Mouse (Mus musculus): ENCODE measurements around the gene Cyb5r3.
A peak's percentile ranks its signal among the peaks of the same experiment; 100 is the strongest.
"Not testable (repeated sequence)": the region's sequence is repeated elsewhere in the genome, so short reads cannot be mapped to it uniquely, and the experiment has no call there.

Gene Cyb5r3

DNA sequence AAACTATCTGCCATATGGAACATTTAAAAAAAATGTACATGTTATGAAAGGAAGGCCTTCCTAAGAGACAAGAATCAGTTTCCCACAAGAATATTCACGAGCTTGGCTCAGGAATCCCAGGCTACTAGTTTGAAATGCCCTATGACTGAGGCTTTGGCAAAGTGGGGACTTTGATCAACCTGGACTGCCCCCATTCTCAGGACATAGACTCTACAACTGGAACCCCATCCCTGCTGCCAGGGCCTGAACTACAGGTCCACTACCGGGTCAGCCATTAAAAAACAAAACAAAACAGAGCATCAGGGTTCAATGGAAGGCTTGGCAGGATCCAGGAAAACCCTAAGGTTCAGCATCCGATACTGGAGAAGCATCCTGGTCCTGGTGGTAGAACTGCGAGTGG is 21.7 kb downstream of the Cyb5r3 start:
- DNase-seq (ENCODE audit: low read depth, low spot score), result no peak

DNA sequence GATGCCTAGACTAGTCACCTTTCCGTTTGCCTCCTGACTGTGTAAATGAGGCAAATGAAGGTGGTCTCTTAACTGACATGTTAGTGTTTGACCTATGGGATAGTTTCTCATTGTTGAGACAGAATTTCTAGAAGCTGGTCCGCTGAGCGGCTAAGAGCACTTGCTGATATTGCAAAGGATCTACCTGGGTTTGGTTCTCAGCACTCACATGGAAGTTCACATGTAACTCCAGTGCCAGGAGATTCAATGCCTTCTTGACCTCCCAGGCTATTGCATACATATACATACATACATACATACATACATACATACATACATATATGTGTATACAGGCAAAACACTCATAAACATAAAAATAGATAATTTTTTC is 22.3 kb downstream of the Cyb5r3 start:
- no peak for DNase-seq (ENCODE audit: low read depth, low spot score)

DNA sequence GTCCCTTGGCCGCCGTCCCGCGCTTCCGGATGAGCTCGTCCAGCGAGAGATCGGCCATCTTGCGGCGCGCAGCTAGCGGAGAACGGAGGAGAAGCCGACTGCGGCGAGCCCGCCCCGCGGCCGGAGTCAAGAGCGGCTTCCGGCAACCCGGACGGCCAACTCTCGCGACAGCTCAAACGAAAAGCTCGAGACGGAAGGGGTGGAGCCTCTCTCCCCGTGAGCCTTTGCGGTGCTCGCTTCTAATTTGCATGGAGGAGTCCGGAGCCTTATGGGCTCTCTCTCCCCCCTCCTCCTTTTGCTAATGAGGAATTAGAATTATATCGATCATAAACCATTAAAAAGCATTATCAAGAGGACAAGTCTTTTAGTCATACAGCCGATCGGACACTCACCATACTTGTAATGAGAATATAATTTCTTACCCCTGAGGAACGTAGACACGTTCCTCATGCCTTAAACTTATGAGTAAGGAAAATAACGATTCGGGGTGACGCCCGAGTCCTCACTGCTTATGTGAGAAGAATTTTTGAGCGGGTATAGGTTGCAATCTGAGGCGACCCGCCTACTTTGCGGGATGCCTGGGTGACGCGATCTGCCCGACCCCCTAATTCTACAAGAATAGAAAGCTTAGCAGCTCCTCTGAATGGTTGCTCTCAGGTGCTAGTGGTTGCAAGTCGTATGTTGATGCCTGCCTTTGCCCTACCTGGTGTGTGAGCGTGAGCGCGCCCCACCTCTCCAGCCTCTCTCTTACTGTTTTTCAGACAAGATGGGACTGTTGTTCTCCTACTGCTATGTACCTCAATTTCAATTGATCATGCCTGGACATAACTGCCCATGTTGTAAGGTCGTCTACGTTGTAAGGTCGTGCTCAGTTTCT is 23.0 kb downstream of the Cyb5r3 start, which contains the start of gene Poldip3:
Gene Poldip3, minus strand, starts transcription at position 189 of the 877 bp plus-strand sequence.
- peak; percentile 99 for DNase-seq (ENCODE audit: low read depth, low spot score)

DNA sequence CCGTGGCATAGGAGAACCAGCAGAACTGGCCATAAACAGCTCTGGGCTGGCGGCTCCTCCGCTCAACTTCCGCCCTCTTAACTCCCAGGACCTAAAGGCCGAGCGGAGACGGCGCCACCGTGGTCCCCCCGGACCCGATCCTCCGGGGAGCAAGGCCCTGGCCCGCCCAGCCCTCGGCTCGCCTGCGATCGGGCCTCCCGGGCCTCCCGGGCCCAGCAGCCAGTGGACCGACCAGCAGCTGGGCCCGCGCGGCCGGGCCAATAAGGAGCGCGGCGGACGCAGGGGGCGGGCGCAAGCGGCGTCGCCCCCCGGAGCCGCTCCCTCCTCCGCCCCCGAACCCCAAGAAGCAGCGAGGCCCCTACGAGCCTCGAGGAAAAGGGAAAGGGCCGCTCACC is 23.6 kb downstream of the Cyb5r3 start:
- no peak for DNase-seq (ENCODE audit: low read depth, low spot score)

DNA sequence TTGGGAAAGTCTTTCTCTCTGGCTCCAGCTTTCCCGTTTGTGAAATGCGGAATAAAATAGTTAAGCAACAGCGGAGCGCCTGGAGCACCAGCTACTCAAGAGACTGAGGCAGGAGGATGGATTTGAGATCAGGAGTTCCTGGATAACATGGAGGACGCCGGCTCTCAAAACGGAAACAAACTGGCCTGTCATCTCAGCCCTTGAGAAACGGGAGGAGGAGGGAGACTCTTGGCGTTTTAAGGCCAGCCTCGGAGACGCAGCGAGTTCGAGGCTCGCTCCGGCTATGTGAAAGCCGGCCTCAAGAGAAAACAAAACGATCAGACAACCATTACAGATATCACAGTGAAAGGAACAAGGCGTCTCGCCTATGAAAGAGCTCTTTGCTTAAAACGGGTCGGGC is 24.0 kb downstream of the Cyb5r3 start:
- peak; percentile 16 for DNase-seq (ENCODE audit: low read depth, low spot score)

DNA sequence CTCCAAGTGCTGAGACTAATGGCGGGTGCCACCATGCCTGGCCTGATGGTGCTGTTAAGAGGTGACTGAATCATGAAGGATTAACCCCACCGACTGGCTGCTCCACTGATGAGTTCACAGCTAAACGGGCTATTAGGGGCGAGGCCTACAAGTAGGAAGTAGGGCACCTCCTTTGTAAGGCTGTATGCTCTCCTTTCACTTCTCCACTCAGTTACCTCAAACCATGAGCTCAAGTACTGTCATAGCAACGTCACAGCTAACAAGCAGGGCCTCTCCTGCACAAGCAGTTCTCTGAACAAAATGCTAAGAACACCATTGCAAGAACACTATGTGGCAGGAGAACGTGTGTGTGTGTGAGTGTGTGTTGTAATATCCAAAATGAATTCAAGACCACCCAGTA is 26.9 kb downstream of the Cyb5r3 start:
- no peak for DNase-seq (ENCODE audit: low read depth, low spot score)

DNA sequence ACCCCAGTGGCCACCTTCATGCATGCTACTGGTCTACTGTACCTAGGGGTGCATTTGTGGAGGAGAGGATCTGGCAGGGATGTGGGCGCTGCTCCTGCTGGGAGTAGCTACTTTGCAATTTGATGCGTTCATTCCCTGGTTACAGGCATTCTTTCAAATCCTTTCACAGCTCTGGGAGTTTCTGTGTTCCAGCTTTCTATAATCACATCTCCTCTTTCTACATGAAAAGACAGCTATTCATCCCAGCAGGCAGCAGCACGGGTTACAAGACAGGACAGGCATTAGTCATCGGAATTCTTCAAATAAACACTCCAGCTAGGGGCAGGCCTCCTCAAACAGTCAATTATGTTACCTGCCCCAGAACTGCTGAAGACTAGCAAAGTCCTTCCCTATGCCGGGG is 29.5 kb downstream of the Cyb5r3 start:
- DNase-seq (ENCODE audit: low read depth, low spot score), result no peak

DNA sequence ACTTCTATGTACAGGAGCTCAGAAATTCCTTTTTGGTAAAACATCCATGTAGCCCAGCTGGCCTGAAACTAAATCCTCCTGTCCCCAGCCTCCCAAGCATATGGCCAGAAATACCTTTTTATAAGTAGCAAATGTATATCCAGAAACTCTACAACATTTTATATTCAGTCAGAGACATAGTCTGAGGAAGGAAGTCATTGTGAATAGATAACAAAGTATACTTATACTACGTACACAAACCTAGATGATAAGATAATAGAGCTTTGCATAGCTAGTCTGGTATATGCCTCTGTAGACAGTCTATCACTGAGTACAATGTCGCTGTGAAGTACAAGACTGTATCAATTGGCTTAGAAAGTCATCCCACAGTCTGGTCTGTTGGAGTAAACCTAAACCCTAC is 36.7 kb downstream of the Cyb5r3 start:
- DNase-seq (ENCODE audit: low read depth, low spot score), result no peak

DNA sequence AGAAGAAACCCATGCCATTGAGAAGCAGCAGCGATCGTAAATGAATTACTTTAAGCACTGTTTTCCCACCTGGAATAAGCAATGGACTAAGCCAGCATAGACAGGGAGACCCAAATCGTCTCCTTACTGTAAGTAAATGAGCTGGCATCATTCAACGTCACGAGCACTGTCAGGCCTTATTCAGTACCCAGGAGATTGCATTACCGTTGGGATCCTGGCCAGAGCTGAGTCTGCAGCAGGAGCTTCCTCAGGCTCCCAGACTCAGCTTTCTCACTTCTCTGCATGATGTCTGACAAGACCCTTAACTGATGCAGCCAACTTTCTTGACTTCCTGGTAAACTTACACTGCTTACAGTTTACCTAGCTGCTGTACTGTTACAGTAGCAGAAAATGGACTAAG is 37.7 kb downstream of the Cyb5r3 start:
- DNase-seq (ENCODE audit: low read depth, low spot score), result no peak

DNA sequence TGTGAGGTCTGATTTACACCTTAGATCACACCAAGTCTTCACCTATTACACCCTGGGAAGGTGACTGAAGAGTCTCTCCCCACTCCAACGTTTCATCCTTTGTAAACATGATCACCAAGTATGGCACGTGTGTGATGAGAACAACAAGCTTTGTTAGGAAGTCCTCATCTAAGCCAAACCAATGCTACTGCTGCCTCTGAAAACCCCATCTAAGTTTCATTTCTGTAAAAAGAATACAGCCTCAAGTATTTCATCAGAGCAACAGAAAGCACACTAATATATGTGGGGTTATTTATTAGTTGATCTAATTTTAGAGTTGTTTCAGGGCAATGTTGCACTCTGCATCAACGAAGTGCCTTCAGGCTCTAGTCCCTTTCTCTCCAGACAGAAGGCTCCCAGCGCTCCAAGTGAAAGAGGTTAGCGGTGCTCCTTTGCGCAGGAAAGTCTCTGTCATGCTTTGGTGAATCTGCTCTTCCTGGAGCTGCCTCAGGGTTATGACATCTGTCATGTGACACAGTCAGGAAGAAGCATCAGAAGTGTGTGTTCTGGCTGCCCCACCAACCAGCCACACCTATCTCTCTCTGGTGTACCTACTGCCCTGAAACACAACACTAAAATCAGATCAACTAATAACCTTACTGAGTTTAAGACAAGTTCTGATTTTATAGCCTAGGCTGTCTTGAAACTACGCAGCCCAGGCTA is 42.7 kb downstream of the Cyb5r3 start:
- DNase-seq (ENCODE audit: low read depth, low spot score), result no peak

DNA sequence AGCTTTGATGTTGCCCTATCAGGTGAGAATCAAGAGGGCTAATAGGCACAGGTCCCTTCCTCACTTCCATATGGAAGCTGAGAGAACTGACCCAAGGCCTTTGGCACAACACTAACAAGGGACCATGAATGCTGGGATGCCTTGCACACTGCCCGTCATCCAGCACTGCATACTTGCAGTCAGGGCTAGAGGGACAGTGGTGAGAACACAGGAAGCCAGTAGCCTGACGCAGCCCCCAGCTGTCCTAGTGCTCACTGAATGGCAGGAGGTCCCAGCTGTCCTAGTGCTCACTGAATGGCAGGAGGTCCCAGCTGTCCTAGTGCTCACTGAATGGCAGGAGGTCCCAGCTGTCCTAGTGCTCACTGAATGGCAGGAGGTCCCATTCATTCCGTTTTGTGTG is 45.4 kb downstream of the Cyb5r3 start:
- DNase-seq (ENCODE audit: low read depth, low spot score), result not testable (repeated sequence)

DNA sequence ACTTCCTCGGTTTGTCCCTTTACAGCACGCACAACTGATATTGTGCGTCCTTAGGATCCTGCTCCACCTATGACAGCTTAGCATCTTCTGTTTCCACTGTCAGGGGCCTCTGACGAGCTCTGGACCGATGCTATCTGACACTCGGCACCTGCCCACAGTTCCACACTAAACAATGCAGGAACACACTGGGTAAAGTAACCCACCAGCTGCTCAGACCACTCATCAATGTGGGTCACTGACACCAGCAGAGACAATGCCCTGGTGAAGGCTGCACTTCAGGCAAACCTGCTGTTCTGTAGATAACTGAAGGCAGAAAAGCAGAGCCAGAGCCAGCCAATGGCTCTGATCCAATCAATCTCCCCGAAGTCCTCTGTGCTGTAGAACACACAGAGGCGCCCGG is 45.8 kb downstream of the Cyb5r3 start:
- DNase-seq (ENCODE audit: low read depth, low spot score), result no peak

DNA sequence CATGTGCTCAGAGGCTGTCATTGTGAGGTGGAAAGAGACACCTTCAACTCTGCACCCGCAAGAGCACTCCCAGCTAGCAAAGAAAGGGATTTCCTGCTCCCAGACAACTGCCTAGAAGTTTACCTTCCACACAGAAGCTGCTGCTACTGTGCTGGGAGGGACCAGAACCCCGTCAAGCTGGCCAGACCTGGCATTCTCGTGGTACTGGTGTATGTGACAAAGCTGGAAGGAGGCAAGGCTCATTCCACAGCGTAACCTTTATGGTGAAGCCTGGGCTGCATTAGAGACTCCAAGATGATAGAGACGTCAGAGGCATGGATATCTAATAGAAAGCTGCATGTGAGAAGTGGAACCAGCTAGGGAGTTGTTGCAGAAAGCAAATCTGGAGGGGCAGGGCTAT is 47.8 kb downstream of the Cyb5r3 start:
- DNase-seq (ENCODE audit: low read depth, low spot score), result no peak

DNA sequence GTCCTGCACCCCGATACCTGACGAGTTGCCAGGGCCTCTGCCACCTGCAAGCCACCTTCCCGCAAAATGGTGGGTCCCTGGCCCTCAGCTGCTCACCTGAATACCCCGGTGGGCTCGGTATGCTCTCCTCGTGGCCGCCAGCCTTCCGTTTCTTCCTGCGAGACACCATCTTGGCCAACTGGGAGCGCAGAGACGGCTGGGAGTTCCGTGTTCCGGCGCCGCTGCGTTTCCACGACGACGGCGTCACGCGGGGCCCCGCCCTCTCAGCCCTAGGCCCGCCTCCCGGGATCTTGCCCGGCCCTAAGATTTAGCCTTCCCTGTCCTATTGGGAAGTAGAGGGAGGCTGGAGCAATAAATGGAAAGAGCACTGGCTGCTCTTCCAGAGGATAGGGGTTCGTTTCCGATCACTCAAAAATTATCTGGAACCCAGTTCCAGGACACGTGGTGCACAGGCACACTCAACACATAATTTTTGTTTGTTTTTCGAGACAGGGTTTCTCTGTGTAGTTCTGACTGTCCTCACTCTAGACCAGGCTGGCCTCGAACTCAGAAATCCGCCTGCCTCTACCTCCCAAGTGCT is 49.7 kb downstream of the Cyb5r3 start, which contains the start of gene Rrp7a:
Gene Rrp7a, minus strand, starts transcription at position 236 of the 580 bp plus-strand sequence.
- DNase-seq (ENCODE audit: low read depth, low spot score), result peak; percentile 88

DNA sequence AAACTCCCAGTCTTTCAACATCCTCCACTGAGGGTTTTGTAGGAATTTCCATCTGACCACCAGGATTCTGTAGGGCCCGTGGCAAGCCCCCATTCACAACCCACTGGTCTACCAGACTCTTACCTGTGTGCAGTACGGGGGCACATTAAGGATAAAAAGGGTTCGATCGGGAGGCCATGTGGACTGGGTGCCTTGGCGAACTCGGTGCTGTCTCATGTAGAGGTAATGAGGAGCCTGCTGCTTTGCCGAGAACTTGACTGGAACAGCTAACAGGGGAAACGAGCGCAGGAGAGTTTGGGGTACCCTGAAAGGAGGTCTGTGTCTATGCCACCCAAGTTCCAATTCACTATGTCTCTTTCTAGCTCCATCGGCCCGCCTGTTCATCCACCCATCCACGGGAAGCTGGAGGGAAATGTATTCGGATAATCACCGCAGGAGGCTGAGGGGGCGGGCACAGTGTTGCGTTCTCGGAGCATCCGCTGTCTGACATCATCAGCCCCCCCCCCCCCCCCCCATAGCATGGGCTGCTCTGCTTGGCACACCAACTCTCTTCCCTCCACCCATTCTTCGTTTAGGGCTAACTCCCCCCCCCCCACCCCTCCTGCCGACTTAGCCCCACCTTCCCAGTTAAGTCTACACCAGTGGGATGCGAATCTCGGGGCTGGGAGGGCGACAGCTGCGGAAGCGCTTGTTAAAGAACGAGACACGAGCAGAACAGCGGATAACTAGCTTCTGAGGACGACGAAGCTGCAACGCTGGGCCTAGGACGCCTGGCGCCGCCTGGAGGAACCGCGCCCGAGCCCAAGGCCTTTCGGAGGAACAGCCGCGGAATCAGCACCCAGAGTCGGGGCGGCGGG is 50.5 kb downstream of the Cyb5r3 start:
- DNase-seq (ENCODE audit: low read depth, low spot score), result peak; percentile 31

DNA sequence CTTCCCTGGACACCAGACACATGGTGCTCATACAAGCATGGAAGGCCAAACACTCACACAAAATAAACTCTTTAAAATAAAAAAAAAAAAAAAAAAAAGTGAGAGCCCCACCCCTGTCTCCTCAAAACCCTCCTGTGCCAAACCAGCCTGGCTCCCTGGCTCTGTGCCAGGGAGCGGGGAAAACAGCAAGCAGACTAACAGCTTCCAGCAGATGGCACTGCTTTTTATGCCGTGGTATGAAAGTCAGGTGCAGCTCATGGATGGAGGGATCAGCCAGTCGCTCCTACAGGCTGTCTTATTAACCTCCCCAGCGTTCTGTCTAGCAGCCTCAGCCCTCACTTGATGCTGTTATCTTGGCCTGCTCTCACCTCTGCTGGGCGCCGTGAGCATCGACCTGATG is 54.0 kb downstream of the Cyb5r3 start:
- no peak for DNase-seq (ENCODE audit: low read depth, low spot score)

DNA sequence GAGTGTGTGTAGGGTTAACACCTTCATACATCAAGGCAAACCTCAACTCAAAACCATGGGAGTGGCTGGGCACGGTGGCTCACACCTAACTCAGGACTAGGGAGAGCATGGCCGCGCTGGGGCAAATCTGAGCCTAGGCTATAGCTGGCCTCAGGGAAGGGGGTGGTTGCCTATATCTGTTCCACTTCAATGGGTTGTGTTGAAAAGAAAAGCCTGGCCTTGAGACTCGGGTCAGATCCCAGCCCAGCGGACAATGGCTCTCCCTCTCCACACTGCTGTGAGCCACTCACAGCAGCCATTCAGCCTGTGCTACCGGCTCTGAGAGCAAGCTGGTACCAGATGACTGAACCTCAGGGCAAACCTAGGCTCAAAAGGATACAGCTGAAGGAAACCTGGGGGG is 57.3 kb downstream of the Cyb5r3 start:
- no peak for DNase-seq (ENCODE audit: low read depth, low spot score)

DNA sequence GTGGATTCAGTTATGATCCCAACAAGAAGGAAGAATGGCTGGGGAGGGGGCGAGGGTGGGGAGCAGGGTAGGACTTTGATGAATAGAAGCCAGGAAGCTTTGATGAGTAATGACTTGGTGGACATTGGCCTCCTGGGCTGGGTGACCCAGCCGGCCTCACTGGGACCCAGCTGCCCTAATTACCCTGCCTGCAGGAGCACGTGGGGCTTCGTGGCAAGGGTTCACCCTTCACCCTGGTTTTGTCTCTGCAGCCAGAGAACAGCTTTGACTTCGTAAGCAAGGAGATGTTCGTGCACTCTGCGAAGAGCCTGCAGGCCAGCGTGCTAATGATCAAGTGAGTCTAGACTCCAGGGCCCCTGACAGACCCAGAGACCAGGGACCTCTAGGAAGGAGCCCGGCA is 58.3 kb downstream of the Cyb5r3 start:
- DNase-seq (ENCODE audit: low read depth, low spot score), result no peak

DNA sequence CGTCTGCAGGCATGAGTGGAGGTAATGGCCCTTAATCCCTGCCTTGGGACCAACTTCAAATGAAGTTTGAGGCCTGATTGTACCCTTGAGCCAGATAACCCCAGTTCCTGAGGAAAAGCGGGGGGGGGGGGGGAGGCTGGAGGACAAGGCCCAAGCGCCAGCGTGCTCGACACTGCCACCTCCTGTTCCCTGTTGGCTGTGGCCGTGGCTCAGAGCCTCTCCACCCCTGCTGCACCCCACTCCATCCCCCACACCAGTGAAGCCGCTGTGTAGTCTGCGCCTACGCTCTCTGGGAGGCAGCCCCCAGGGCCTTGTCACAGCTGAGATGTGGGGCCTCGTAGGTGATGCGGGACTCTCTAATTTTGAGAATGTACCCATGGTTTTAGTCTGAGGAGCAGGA is 59.5 kb downstream of the Cyb5r3 start:
- peak; percentile 49 for DNase-seq (ENCODE audit: low read depth, low spot score)

DNA sequence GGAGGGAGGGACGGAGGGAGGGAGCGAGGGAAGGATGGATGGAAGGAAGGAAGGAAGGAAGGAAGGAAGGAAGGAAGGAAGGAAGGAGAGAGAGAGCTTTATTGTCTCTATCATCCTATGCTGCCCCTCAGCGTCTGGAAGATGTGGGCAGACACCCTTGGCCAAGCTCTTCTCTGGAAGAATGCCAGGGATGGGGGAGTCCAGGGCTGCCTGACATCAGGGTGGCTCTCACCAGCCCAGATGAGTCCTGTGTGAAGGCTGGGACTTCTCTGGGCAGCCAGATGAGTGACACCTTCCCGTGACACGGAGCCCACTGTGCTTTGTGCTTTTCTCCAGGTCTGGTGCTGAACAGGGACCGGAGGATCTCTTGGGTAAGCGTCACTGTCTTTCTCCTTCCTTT is 60.5 kb downstream of the Cyb5r3 start:
- DNase-seq (ENCODE audit: low read depth, low spot score), result no peak

DNA sequence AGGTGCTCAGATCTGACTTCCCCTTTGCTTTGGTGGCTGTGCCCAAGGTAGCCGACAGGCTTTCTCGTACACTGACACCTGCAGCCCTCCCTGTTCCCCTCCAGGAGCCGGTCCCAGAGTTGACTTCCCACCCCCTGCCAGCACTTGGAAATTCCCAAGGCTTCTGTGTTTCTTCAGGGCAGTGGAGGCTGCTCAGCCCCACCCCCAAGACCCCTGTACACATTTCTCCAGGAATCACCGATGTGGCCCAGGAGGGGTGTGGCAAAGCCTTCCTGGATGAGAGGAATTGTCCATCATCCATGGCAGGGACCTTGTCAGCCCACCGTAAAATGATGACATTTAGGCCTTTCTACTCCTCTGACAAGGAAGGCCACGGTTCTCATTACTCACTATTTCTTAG is 61.1 kb downstream of the Cyb5r3 start:
- DNase-seq (ENCODE audit: low read depth, low spot score), result no peak

DNA sequence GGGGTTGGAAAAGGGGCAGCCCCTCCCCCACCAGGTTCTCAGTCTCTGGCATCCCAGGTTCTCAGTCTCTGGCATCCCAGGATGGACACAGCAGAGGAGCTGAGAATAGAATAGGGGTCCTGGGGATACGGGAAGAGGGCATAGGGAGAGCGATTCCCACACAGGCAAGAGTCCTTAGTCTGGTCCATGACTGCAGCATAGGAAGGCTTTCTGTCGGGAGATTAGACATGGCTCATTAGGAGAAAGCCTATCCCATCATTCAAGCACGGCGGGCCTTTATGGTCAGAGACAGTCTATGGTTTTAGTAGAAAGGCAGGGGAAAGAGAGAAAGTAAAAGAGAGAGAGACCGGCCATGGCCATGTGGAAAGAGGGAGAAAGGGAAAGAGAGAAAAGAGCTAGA is 64.6 kb downstream of the Cyb5r3 start:
- DNase-seq (ENCODE audit: low read depth, low spot score), result no peak
